Mouse (Mus musculus) thymus, postnatal 36 days (tissue): Measurements from ENCODE around the gene Inpp4b.

Experiments
- DNase-seq, 2 experiments: peaks; one replicate each; pipeline ENCODE4 v3.0.0; 2022; ENCODE audit warnings: mixed read lengths in 2 of 2

The Inpp4b gene

DNA sequence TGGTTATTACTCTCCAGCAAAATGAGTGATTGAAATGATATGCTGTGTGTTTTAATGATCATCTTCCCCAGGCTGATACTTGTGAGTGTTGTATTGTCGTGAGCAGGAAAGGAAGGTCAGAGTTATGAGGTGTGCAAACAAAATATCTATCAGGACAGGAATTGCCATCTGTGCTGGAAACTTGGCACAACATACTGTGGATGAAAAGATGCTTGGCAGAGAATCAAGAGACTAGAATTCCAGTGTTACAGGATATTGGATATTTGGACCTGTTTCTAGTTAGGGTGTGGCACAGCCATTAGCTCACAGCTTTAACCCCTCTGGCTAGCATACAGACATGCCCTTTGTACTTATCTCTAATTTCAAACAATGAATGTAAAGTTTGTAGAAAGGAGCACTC lies 507.6 kb downstream of the Inpp4b start:
- no peak for DNase-seq

DNA sequence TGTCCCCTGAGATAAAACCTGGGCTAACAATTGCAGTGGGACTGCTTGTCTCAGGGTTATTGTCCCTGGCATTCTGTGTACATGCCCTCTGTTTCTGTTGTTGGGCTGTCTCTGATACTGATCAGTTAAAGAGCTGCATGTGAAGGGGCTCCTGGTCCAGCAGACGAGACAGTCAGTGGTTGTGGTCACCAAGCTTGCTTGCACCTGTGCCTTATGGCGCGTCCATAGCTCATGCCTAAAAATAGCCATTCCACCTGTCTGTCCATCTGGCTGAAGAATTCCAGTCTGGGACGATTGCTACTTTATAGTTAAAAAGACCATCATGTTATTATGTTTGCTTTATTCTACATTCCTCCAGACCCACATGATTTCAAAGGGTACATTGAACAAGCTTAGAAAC lies 510.8 kb downstream of the Inpp4b start:
- no peak for DNase-seq

DNA sequence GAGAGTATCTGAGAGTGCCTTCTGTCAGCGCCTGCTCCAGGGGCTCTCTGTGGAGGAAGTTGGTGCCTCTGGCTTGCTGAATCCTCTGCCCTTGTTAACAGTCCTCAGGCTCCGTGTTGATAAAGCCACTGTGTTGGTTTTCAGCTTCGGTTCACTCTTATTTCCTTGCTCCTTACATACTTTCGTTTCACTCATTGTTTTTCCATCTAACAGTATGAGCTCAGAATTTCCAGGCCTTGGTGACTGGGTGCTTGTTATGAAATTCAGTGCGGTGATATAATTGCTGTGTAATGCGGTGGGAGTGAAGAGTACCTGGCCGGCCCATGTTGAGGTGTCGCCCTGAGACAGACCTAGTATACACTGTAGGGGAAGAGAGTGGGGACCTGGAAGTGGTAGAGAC lies 512.2 kb downstream of the Inpp4b start:
- DNase-seq = no peak

DNA sequence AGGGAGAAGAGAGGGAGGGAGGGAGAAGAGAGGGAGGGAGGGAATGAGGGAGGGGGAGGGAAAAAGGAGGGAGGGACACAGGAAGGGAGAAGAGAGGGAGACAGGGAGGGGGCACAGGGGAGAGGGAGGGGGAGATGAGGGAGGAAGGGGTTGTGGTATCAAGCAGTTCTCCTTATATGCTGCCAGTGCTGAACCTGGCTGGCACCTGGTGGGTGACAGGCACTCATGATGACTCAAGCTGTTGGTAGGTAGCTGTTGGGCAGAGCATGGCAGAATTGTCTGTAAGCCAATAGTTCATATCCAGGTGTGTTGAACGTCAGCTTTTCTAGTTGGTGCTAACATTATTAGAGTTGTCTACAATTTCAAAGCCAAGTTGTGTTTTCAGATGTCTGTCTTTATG lies 512.7 kb downstream of the Inpp4b start:
- DNase-seq = no peak

DNA sequence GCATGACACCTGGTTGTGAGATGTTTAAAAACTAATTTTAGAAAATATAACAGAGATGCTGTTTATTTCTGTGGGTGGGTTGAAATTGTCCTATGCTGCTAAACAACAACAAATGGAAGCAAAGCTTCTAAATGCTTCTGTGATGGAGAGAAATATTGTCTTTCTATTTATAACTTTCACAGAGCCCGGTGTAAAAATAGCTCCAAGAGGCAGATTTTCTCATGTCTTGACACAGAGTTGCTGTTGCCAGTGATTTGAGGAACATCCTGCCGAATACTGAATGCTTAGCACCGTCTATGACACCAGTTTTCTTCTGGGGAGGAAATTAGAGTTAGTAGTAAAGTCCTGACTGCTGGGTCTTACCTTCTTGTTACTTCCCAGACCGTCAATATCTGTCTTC lies 513.8 kb downstream of the Inpp4b start:
- DNase-seq = no peak

DNA sequence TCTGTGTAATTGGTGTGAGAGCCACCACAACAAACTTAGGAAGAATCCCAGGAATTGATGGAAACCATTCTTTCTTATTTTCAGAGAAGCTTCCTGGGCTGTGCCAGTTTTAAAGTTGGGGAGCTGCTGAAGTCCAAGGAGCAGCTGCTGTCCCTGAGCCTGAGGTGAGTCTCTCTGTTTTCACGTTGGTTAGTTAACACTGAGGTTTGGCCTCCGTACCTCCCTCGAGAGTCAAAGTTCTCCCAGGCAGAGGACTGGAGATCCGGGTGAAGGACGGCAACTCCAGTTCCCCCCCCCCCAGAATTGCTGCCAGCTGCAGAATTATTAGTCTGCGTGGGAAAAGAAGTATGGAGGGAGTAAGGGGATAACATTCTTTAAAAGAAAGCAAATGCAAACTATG lies 514.3 kb downstream of the Inpp4b start:
- no peak for DNase-seq

DNA sequence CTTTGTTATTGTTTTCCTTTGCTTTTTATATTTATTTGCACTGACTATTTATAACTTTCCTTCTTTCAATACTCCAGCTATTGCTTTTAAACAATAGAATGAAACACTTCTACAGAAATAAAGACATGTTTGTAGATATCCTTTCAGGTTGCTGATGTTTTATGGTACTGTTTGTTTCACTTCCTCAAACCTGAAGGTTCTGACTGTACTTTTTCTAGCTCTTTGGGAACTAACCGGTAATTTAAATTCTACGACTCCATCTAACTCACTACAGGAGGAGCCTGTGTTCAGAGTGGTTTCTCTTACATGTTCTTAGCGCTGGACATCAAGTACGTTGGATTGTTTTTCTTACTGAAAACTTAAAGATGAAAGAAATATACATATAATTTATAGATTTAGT lies 516.0 kb downstream of the Inpp4b start:
- no peak for DNase-seq

DNA sequence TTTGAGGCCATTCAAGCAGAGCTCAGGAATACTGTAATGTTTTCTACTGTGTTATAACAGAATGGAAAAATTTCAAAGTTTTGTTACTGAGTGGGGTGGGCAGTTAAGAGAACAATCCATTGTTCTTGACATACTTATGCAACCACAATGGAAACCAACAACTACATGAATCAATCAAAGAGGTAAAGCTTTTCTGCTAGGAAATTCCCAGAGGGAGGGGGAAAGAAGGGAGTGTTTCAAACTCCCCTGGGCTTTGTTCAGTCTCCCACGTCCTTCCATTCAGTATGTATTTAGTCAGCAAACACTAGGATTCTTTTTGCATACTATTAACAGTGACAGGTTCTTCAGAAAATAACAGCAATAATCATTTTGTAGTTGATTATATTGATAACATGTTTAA lies 517.4 kb downstream of the Inpp4b start:
- DNase-seq = no peak

DNA sequence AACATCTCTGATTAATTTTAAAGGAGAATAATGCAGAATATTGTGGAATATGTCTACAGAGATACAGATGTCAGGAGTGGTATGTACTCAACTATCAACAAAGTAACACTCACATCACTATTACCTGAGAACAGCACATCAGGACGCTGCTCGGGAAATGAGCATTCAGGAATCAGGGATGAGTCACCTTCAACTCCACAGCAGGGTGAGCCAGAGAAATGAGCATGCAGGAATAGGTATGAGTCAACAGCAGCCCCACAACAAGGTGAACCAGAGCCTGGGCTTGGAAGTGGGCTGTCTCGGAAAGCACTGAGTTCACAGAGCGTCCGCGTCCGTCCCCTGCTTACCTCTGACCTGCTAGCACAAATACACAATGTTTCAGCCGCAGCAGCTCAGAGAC lies 519.0 kb downstream of the Inpp4b start:
- no peak for DNase-seq

DNA sequence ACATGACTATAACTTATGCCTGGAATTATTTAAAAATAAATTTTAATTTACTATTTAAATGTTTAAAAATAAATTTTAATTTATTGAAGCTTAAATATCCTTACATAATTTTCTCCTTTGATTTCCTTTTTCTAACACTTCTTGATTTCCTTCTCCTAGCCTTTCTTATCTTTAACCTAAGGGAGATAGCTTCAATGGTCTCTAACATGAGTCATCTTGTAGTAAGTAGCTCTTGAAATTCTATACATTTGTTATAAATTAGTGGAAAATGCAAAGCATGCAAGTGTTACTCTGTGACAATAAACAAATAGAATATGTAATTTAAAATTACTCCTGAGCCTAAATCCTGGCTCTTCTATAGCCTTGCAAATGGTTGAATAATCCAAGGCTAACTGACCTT lies 520.4 kb downstream of the Inpp4b start:
- no peak for DNase-seq

DNA sequence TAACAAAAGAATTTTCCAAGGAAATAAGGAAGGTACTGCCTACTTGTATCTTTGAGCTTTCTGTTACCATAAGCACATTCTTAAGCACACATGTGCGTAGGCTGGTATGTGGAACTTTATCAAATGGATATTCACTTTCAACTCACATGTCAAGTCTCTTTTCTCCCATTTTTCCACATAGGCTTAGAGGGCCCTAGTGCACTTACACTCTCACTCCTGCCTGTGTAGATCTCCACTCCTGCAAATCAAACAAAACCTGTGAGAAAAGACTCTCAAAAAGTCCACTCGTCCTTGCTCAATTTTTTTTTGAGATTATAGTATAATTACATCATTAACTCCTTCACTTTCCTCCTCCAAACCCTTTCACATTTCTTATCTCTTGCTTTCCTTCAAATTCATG lies 522.0 kb downstream of the Inpp4b start:
- no peak for DNase-seq

DNA sequence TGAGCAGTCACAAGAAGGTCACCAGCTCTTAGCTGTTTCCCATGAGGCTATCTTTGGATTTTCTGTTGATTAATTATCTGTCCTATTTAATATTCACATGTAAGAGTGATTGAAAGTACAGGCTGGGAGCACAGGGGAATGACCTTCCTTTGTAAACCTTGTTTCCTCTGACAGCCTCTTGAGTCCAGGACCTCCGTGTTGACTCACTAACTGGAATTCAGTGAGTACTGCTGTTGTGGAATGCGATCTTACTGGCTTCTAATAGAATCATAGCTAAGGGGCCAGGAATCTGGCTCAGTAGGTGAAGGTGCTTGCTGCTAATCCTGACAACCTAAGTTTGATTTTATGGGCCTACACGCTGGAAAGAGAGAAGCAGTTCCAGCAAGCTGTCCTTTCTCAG lies 523.3 kb downstream of the Inpp4b start:
- DNase-seq = no peak

DNA sequence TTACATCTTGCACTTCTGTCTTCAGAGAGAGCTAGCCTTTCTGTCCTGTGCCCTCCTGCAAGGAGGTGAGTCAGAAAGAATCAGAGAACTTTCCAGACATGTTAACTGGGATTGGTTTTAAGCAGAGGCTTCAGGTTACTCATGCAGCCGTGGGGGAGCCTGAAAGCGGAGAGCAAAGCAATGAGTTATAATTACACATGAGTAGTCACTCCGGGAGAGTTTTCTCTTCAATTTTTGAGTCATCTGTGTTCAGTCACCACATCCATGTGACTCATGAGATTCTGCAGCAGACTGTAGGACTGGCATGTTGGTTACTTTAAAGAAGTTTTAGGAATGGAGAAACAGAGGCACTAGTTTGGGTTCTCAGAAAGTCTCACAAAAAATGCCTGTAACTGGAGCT lies 524.7 kb downstream of the Inpp4b start:
- DNase-seq = no peak

DNA sequence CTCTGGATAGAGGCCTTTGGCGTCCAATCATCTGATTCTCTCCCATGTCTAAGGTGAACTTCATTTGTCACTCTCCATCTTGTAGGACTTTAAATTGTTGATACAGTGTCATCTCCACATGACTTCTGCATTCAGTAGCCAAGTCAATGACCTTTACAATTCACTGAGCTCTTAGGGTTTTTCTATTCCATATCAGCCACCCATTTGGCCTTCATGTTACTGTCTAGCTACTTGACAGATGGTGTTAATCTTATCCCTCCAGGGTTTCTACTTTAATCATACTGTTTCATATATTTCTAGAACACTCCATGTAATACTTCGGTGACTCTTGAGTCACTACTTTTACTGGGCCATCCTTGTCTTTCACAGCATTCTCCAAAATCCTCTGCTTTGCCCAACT lies 528.1 kb downstream of the Inpp4b start:
- no peak for DNase-seq

DNA sequence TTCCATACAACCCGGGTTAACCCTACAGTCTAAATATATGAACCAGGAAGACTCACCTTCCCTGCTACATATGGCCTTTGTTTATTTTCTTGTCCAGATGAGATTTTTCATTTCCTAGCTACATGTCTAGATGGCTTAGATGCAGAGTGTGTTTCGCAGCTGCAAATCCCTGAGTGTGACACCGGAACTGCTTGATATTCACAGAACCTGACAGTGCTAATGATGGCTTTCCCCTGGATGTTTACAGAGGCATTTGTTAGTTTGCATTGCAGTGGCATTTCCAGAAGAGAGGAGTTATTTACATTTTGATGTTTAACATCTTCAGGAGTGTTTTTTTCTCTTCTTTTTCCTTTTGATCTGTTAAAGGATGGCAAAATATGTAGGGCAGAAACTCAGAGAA lies 537.7 kb downstream of the Inpp4b start:
- DNase-seq = no peak

DNA sequence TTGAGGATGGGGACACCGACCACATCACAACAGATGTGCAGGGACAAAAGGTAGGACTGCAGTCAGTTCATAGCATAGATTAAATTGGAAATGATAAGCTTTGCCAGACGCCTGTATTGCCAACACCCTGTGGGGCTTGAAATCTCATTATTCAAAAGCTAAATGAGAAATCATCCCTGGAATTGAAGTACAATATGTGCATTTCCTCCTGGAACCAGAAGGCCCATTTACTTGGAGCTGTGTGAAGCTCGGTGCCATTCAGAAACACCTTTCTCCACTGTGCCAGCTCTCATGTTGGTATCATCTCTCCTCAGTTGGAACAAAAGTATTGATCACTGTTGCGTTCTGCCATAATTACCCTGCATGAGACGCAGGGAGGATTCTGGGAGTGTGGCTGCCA lies 541.8 kb downstream of the Inpp4b start:
- no peak for DNase-seq

DNA sequence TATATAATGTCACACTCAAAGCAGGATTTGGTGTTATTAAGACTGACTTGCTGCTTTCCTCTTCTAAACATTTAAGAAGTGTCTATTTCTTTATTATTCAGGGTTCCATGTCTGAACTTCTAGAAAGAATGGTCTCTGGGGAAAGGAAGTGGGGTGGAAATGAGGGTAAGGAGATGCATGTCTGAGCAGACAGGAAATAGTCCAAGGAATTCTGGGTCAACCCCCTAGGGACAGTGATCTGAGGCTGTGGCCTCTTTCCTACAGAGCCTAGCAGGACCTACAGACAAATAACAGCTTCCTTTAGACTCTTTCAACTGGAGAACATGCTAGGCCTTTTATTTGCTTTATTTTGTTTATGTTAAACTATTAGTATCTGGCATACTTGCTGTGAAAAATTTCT lies 546.5 kb downstream of the Inpp4b start:
- DNase-seq = no peak

DNA sequence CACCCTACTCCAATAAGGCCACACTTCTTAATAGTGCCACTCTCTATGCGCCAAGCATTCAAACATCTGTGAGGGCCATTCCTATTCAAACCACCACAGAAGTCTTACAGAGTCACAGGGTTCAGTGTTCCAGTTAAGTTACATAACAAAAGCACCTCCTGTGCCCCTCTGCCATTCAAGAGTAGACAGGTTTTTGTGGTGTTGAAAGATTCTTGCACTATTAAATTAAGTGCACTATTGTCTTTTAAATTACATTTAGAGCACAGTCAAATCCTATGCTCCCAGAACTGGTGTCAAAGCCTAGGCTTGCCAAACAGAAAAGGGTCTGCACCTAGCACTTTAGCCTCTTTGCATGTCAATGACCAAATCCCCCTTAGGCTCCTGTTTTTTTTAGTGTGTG lies 550.9 kb downstream of the Inpp4b start:
- no peak for DNase-seq

DNA sequence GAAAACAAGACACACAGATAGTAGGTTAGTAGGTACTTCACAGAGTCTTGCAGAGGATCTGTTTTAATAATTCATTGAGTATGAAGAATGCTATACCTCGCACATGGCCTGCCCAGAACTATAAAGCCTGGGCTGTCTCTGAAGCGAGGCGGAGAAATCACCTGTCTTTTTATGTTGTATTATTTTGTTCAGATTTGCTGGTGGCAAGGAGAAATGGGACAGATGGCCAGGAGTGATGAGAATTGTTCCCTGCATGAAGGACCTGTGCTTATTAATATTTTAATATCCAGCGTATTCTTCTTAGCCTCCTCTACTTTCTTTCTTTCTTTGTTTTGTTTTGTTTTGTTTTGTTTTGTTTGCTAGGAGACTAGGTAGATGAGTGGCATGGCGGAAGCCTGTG lies 604.5 kb downstream of the Inpp4b start:
- DNase-seq = no peak

DNA sequence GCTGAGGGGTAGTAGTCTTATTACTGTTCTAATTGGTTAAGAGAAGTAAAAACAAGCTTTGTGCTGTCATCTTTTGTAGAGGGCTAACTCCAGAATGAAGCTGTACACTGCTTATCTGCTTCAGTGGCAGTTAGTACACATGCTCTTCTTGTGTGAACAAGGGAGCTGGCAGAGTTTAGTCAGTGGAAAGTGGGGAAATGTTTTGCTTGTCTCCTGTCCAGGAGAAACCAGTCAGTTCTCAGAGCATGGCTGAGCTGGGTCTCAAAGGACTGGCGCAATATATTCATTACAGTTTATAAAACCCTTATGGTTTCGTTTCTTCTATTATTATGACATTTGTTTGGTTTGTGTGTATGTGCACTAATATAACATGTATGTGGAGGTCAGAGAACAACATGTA lies 610.7 kb downstream of the Inpp4b start:
- DNase-seq = no peak

DNA sequence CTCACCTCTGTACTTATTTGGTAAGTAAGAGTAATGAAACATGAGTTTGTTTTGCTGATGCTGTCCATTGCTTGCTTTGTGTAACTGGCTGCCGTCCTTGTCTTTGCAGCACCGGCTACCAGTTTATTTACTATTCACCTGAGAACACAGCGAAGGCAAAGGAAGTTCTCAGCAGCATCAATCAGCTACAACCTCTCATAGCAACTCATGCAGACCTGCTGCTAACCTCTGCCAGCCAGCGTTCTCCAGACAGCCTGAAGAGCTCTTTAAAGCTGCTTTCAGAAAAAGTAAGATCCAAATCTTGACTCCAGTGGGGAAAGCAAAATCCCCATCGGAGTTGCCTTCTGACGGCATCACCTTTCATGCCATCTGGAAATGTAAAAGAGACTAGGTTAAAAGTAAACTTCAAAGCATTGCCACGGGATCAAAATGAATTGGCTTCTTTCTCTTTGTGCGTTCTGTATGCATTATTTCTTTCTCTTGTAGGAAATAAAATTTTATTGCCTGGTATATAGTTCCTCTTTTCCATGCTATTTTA lies 642.8 kb downstream of the Inpp4b start:
- DNase-seq = no peak

DNA sequence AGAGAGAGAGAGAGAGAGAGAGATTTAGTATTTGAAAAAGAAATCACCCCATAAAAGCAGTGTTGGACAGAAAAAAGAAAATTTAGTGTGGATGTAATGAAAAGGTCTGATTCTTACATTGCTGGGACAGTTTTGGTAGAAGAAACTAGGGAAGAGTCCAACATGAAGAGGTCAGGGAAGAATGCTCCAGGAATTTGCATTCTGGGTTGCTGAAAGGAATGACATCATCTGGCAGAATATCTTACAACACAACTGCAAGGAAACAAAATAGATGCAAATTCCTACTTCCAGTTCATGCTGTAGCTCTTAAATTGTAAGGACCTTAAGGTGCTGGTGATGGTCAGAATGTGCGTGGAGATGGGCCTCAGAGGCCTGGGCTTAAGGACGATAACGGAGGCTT lies 650.6 kb downstream of the Inpp4b start:
- DNase-seq = no peak

DNA sequence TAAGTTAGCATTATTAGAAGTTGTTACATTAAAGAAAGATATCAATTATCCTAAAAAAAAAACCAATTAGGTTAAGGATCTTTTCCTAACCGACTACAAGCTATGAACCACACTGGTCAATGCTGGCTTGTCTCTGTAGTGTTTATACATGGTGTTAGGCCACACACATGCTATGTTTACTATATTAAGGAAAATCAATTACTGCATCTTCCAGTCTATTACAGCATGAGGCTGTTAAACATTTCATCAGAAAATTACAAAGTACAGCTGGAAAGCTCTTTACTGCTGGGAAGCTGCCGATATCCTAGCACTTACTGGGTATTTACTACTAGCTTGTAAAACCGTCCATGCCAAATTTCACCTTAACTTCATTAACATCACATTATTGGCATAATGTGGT lies 653.9 kb downstream of the Inpp4b start:
- DNase-seq = no peak

DNA sequence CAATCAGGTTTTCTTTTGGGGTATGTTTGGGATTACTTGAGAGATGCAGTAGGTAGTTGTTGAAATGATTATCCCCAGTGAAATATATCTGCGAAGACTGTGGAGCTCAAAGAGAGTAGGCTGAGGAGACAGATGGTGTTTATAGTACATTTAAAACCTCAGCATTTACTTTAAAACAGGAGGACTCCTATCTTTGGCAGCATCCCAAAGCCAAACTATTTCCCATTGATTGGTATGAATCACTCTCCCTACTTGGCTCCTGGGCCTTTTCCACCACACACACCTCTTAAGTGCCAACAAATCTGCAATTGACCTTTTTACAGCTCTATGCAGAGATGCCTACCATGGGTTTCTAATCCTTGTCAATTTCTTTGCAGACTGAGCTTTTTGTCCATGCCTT lies 654.5 kb downstream of the Inpp4b start:
- no peak for DNase-seq

DNA sequence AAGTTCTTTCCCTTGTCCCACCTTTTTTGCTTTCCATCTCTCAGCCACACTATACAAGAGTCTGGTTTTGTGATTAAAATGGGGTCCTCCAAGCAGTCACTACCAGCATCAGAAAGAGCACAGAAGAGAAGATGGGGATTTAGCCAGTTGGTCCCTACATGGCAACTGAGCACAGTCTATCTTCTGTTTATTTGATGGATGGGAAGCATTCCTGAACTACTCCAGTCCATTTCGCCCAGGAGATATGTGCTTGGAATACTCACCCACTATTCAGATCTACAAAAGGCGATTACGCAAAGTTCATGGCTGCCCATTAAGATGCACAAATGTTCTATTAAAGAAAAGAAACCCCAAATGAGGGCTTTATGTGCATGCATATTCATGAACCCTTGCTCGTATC lies 661.8 kb downstream of the Inpp4b start:
- no peak for DNase-seq

DNA sequence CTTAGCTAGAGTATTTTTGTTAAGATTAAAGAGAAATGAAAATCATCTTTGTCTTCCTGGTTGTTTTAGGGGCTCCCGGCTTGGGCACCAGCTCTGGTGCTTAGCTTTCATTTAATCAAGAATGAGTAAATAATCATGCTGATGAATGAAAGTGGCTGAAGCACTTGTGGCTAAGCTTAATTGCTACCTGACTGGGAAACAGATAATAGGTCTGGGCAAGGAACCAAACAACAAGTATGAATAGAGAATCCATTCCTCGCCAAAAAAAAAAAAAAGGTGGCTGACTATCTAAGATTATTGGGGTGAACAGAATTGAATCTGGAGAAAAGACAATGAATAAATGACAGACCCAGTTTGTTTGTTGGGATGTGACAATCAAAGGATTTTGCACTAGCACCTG lies 663.1 kb downstream of the Inpp4b start:
- no peak for DNase-seq
